Comparison of ENCODE assay signal across 10 mouse cellular contexts in genomic region chr13:108914626-108915025, GRCm38 (mm10).
A peak's percentile ranks its signal among the peaks of the same experiment; 100 is the strongest.
DNase-seq lines count a peak whose midpoint lies in the region; ATAC-seq and TF ChIP-seq lines count a peak whose summit lies in the region.
"Had no signal": no experiment of that assay in that cellular context is flagged by ENCODE, and none has a peak within 500 bp of the region (broad histone marks: within the 10 kb centered on the region; RNA-seq: fewer than 3 reads in every experiment).

No protein-coding gene starts in this region.

- H3K4me3 ChIP-seq in cerebellum, adult 2 months (replicated peaks; ENCODE audit: insufficient read depth, low read depth, low read length) = no peak overlapping the region
- H3K4me3 ChIP-seq in forebrain, embryonic 10.5 days = no peak overlapping the region
- H3K4me3 ChIP-seq: forebrain, embryonic 13.5 days had no signal

- H3K4me1 ChIP-seq in cerebellum, adult 2 months (ENCODE audit: control insufficient read depth, insufficient read depth, low read length) = no peaks in the 10 kb centered on the region; the same call in 1 of the 2 replicates
- no peaks in the 10 kb centered on the region for H3K4me1 ChIP-seq in forebrain, embryonic 10.5 days
- H3K4me1 ChIP-seq: forebrain, embryonic 13.5 days had no signal

- 45% methylated on average over 3 of the region's 3 CpGs for WGBS in cerebellum, adult 2 months
- 88% methylated on average over 3 of the region's 3 CpGs for WGBS in forebrain, embryonic 10.5 days

- H3K9me3 ChIP-seq in forebrain, embryonic 10.5 days = no peaks in the 10 kb centered on the region
- H3K9me3 ChIP-seq: forebrain, embryonic 13.5 days had no signal

- no peak for ATAC-seq in inflammation-experienced regulatory T-cells, adult 6 months
- ATAC-seq: forebrain, embryonic 13.5 days had no signal

- no peak for TF ChIP-seq CTCF in cerebellum, adult 2 months (IDR thresholded peaks at IDR 0.05; ENCODE audit: borderline replicate concordance, insufficient read depth, low read depth, low read length)

- no peak overlapping the region for H3K27ac ChIP-seq in cerebellum, adult 2 months (ENCODE audit: insufficient read depth, low read length)
- H3K27ac ChIP-seq in forebrain, embryonic 10.5 days = no peak overlapping the region
- H3K27ac ChIP-seq: forebrain, embryonic 13.5 days had no signal

- no peaks in the 10 kb centered on the region for H3K27me3 ChIP-seq in cerebellum, adult 2 months (ENCODE audit: control insufficient read depth, insufficient read depth, low read length)
- H3K27me3 ChIP-seq in forebrain, embryonic 10.5 days (ENCODE audit: poor library complexity, severe bottlenecking) = no peaks in the 10 kb centered on the region
- H3K27me3 ChIP-seq: forebrain, embryonic 13.5 days had no signal

- no peak for TF ChIP-seq POLR2A in cerebellum, adult 2 months (IDR thresholded peaks at IDR 0.05; ENCODE audit: borderline replicate concordance, insufficient read depth, low read length)

- peak; percentile 52 to 57 for DNase-seq in cerebellum, postnatal 10 days
- no peak for DNase-seq in cerebellum, adult 2 months
- peak; percentile 64 for DNase-seq in urinary bladder, postnatal 14 days (ENCODE audit: low spot score)
- DNase-seq in urinary bladder, postnatal 10 days (ENCODE audit: low spot score) = no peak
- peak; percentile 67 for DNase-seq in kidney, postnatal 14 days
- DNase-seq in yolk sac, embryonic 10.5 days (ENCODE audit: low spot score) = peak; percentile 18
- DNase-seq in forebrain, embryonic 10.5 days (ENCODE audit: extremely low spot score, low spot score) = no peak
- DNase-seq: thymus, postnatal 36 days had no signal

- no peaks in the 10 kb centered on the region for H3K36me3 ChIP-seq in forebrain, embryonic 10.5 days (replicated peaks)

Comparison
In these comparisons a context has a peak if more than half of its experiments do, and no peak if none do; other contexts are left out.
1. DNase-seq: peak in cerebellum, postnatal 10 days (2 of 2), urinary bladder, postnatal 14 days (single experiment), kidney, postnatal 14 days (single experiment) and yolk sac, embryonic 10.5 days (single experiment); none in cerebellum, adult 2 months (0 of 2), urinary bladder, postnatal 10 days (single experiment) and forebrain, embryonic 10.5 days (single experiment).